Mouse (Mus musculus) forebrain, postnatal 0 days (tissue): ENCODE measurements at regions not wholly inside any gene's neighbourhood (a gene's known extent, or its start where the extent isn't known, plus 50 kb on each side); places are given as distances from the start of the nearest gene placed in this dataset.

Experiments used
- ATAC-seq: fragments of 200-750 bp; cut with Nextera tagmentation; 2 replicates; pipeline ENCODE4 v1.8.0; 2017; ENCODE audit warnings: mild to moderate bottlenecking, moderate library complexity
- DNase-seq: peaks from one replicate; pipeline ENCODE4 v3.0.0-alpha.2; 2015
- H3K27ac ChIP-seq: fragments of 300-500 bp; sonication (generic); 2 replicates; pipeline ENCODE4 v1.5.1; 2014; ENCODE audit warnings: low read depth, mild to moderate bottlenecking, antibody characterized with exemption, low read length, moderate library complexity, mixed read lengths
- H3K27me3 ChIP-seq: fragments of 300-500 bp; sonication (generic); 2 replicates; pipeline ENCODE4 v1.6.1; 2014; ENCODE audit warnings: mild to moderate bottlenecking, low read length, mixed read lengths; ENCODE audit not compliant: insufficient read depth
- H3K36me3 ChIP-seq: fragments of 300-500 bp; sonication (generic); 2 replicates; pipeline ENCODE4 v1.6.1; 2014; ENCODE audit warnings: mild to moderate bottlenecking, moderate library complexity; ENCODE audit not compliant: insufficient read depth
- H3K4me1 ChIP-seq: fragments of 300-500 bp; sonication (generic); 2 replicates; pipeline ENCODE4 v1.6.1; 2014; ENCODE audit warnings: antibody characterized with exemption; ENCODE audit not compliant: insufficient read depth
- H3K4me2 ChIP-seq: fragments of 300-500 bp; sonication (generic); 2 replicates; pipeline ENCODE4 v1.6.1; 2014; ENCODE audit warnings: low read depth, mild to moderate bottlenecking, moderate library complexity
- H3K4me3 ChIP-seq: fragments of 300-500 bp; sonication (generic); 2 replicates; pipeline ENCODE4 v1.5.1; 2014; ENCODE audit warnings: low read depth, low read length, mixed read lengths
- H3K9ac ChIP-seq: fragments of 300-500 bp; sonication (generic); 2 replicates; pipeline ENCODE4 v1.6.1; 2014; ENCODE audit warnings: mild to moderate bottlenecking
- H3K9me3 ChIP-seq: fragments of 300-500 bp; sonication (generic); 2 replicates; pipeline ENCODE4 v1.6.1; 2016; ENCODE audit warnings: low read length
- CTCF ChIP-seq: sonication (generic); IDR thresholded peaks from 2 replicates; pipeline ENCODE4 v1.5.1; 2016; ENCODE audit warnings: antibody characterized with exemption, control low read depth, low read depth
- WGBS: fragments of 180-500 bp; shearing (Covaris S2); extraction: QIAGEN DNeasy Blood & Tissue Kit; methylation state at CpG from one replicate; pipeline ENCODE4 v1.1.7; 2014; 5-methylcytosine and 5-hydroxymethylcytosine counted together

GRCm38 (mm10) chr16:78156876-78157232 is 144.4 kb upstream of the Cxadr start:
- Histone ChIP-seq H3K4me3 (no peak overlapping the region), H3K4me2 (no peak overlapping the region), H3K27ac (peak overlapping the region; percentile 71; the same call in 1 of the 2 replicates), H3K4me1 (no peaks in the 10 kb centered on the region), H3K36me3 (no peaks in the 10 kb centered on the region), H3K9ac (0 out of 2 replicates have a peak overlapping the region, but pooled peaks have one; percentile 22), H3K27me3 (no peaks in the 10 kb centered on the region), H3K9me3 (no peaks in the 10 kb centered on the region)
- no peak for TF ChIP-seq CTCF
- ATAC-seq = peak; percentile 61
- DNase-seq = no peak
- WGBS = 35% methylated on average over 3 of the region's 3 CpGs

GRCm38 (mm10) chr16:78156138-78156875 is 145.0 kb upstream of the Cxadr start:
- H3K27ac ChIP-seq = peak overlapping the region; percentile 71
- no peaks in the 10 kb centered on the region for H3K9me3 ChIP-seq
- TF ChIP-seq CTCF = peak; percentile 88
- DNase-seq (peak; percentile 91), ATAC-seq (peak; percentile 100)
- peak overlapping the region; percentile 29 for H3K9ac ChIP-seq
- peak overlapping the region; percentile 24 for H3K4me2 ChIP-seq
- H3K27me3 ChIP-seq = no peaks in the 10 kb centered on the region
- H3K4me1 ChIP-seq = no peaks in the 10 kb centered on the region
- H3K36me3 ChIP-seq = no peaks in the 10 kb centered on the region
- H3K4me3 ChIP-seq = peak overlapping the region; percentile 20
- WGBS = 3% methylated on average over 7 of the region's 7 CpGs

GRCm38 (mm10) chr16:78153899-78154605 is 147.2 kb upstream of the Cxadr start:
- Histone ChIP-seq H3K9me3 (no peaks in the 10 kb centered on the region), H3K27ac (no peak overlapping the region), H3K9ac (no peak overlapping the region), H3K4me3 (no peak overlapping the region), H3K4me1 (no peaks in the 10 kb centered on the region), H3K4me2 (no peak overlapping the region), H3K27me3 (no peaks in the 10 kb centered on the region), H3K36me3 (no peaks in the 10 kb centered on the region)
- DNase-seq = no peak
- no peak for TF ChIP-seq CTCF
- no peak for ATAC-seq
- WGBS = 91% methylated on average over 2 of the region's 2 CpGs

- Histone ChIP-seq H3K27me3 (no peaks in the 10 kb centered on the region), H3K36me3 (no peaks in the 10 kb centered on the region), H3K9me3 (no peaks in the 10 kb centered on the region), H3K27ac (no peak overlapping the region), H3K9ac (no peak overlapping the region), H3K4me2 (no peak overlapping the region), H3K4me3 (no peak overlapping the region), H3K4me1 (no peaks in the 10 kb centered on the region)
- ATAC-seq = no peak
- no peak for TF ChIP-seq CTCF
- WGBS = 85% methylated on average over 1 of the region's 1 CpGs
- DNase-seq = no peak
These were observed 157.1 kb upstream of the Cxadr start for GRCm38 (mm10) chr16:78144146-78144545.

- no peak for TF ChIP-seq CTCF
- DNase-seq (no peak), ATAC-seq (no peak)
- no peaks in the 10 kb centered on the region for H3K36me3 ChIP-seq
- WGBS = 56% methylated on average over 5 of the region's 5 CpGs
- no peaks in the 10 kb centered on the region for H3K4me1 ChIP-seq
- H3K27me3 ChIP-seq = no peaks in the 10 kb centered on the region
- H3K4me3 ChIP-seq = no peak overlapping the region
- H3K9me3 ChIP-seq = no peaks in the 10 kb centered on the region
- H3K4me2 ChIP-seq = no peak overlapping the region
- no peak overlapping the region for H3K27ac ChIP-seq
- no peak overlapping the region for H3K9ac ChIP-seq
These were observed 165.8 kb upstream of the Cxadr start for GRCm38 (mm10) chr16:78135501-78135900.

GRCm38 (mm10) chr16:78134531-78134930 is 166.8 kb upstream of the Cxadr start:
- H3K4me3 ChIP-seq = no peak overlapping the region
- no peak overlapping the region for H3K27ac ChIP-seq
- WGBS = 84% methylated on average over 7 of the region's 7 CpGs
- H3K4me1 ChIP-seq = no peaks in the 10 kb centered on the region
- H3K36me3 ChIP-seq = no peaks in the 10 kb centered on the region
- no peaks in the 10 kb centered on the region for H3K9me3 ChIP-seq
- H3K9ac ChIP-seq = no peak overlapping the region
- H3K27me3 ChIP-seq = no peaks in the 10 kb centered on the region
- DNase-seq = no peak
- ATAC-seq = no peak
- no peak for TF ChIP-seq CTCF
- no peak overlapping the region for H3K4me2 ChIP-seq

- WGBS = 36% methylated on average over 1 of the region's 1 CpGs
- no peak for TF ChIP-seq CTCF
- no peak for ATAC-seq
- Histone ChIP-seq H3K4me1 (no peaks in the 10 kb centered on the region), H3K27me3 (no peaks in the 10 kb centered on the region), H3K36me3 (no peaks in the 10 kb centered on the region), H3K9me3 (no peaks in the 10 kb centered on the region), H3K27ac (no peak overlapping the region), H3K9ac (no peak overlapping the region), H3K4me2 (no peak overlapping the region), H3K4me3 (no peak overlapping the region)
- DNase-seq = no peak
These were observed 179.6 kb upstream of the Cxadr start for GRCm38 (mm10) chr16:78121668-78122067.
